Mouse (Mus musculus) layer of hippocampus, postnatal 14 days (tissue): ENCODE data around the gene Adcy5. TPM values are rescaled to one million over a fixed set of nuclear protein-coding genes. Genes with fewer than 3 reads are reported as not detected.

Source experiments
- DNase-seq, 2 experiments: peaks; one replicate each; pipeline ENCODE4 v3.0.0; 2021 to 2022; ENCODE audit warnings: low spot score in 2 of 2, mixed read lengths in 1 of 2
- total RNA-seq, 2 experiments: library from RNA; stranded (reverse); gene quantifications; 2 replicates each; pipeline ENCODE4 v1.2.3; 2021

Gene Adcy5
- total RNA-seq, 2 experiments from 2014 or later: 68.8 to 69.8 TPM

- DNase-seq: peak; percentile 49 to 51
Measured at GRCm38 (mm10) chr16:35248825-35249224, 94.1 kb downstream of the Adcy5 start.

DNA sequence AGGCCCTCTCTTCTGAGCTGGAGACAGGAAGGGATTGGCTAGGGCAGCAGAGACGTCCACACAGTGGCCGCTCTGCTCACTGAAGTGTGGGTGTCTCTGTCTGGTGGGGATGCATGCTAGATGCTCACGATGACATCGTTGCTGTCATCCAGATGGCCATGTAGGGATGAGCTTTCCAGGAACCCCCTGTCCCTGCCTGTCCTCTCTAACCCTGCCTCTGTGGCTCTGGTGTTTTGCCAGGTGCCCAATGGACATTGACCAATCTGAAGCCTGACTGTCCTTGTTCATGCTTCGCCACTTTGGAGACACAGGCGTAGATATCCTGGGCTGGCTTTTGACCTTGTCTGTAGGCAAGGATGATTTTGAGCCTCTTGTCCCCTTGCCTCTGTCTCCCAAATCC lies 95.1 kb downstream of the Adcy5 start:
- no peak for DNase-seq

DNA sequence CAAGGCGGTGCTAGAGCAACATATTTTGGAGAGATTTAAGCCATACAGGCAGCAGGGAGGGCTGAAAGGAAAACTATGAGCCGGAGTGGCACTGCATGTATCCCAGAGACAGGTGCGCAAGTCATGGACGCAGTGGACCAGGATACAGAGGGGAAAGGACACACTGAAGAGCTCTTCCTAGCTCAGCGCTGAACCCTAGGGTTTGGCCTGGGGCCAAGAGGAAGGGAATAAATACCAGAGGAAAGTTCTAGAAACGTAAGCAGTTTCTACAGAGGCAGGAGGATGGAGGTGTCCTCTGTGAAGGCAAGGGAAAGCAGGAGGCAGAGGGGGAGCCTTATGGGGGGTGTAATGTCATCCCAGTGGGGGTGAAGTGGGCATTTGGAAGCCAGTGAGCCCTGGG lies 97.0 kb downstream of the Adcy5 start:
- DNase-seq: no peak

- peak in 1 of 2 experiments; percentile 35 for DNase-seq
Measured at GRCm38 (mm10) chr16:35252967-35253366, 98.3 kb downstream of the Adcy5 start.

DNA sequence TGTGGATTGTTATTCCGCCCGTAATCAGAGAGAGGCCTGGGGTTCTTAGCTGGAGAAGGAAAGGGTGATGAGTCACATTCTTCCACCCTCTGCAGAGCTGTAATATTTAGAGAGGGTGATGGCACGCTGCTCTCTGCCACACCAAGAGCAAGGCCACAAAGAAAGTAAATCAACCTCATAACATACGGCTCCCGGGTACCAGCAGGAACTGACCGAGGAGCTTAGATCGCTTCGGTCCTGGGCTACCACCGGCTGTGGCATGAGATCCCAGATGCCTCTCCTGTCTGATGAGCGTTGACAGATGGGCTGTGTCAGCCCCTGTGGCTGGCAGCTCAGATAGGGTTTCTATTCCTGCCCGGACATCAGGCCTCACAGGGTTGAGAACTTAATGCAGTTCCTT lies 101.3 kb downstream of the Adcy5 start:
- no peak for DNase-seq

DNA sequence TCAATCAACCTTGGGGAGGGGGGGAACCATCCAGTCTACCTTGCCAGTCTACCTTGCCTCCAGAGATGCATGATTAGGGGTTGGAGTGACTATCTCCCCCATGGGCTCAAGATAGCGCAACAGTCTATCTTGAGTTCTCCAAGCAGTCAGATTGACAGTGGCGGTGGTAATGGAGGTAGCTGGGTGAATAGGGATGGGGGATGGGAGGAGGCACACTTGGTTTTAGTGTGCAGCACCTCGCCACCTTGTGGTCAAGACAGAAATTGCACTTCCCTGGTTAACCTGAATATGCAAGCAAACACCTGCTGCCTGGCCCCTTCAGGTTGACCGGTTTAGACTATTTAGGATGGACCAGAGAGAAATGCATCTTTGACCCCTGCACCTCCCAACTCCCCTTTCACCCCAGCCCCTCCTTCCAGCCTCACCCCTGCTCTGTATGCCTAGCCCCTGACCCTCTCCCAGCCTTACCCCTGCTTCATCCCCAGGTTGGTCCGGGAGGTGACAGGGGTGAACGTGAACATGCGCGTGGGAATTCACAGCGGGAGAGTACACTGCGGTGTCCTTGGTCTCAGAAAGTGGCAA lies 115.8 kb downstream of the Adcy5 start:
- peak; percentile 83 to 92 for DNase-seq

GRCm38 (mm10) chr16:35270945-35271344 lies 116.3 kb downstream of the Adcy5 start:
- no peak for DNase-seq

- DNase-seq: no peak
Measured at GRCm38 (mm10) chr16:35271572-35271971, 116.9 kb downstream of the Adcy5 start.

DNA sequence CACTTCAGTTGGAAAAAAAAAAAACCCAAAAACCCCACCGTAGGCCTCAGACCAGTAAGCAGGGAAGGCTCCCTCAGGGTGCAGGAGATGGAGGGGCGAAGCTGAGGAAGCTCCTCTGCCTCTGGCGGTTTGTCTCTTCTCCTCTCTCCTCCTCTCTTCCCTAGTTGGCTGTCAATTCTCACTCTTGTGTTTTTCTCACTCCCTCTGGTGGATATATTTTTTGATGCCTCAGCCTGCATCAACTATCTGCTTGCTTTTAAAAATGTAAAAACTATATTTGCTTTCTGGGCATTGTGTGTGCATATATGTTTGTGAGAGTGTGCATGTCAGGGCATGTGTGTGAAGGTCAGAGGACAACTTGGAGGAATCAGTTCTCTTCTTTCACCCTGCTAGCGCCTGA lies 117.7 kb downstream of the Adcy5 start:
- DNase-seq: peak in 1 of 2 experiments; percentile 36

DNA sequence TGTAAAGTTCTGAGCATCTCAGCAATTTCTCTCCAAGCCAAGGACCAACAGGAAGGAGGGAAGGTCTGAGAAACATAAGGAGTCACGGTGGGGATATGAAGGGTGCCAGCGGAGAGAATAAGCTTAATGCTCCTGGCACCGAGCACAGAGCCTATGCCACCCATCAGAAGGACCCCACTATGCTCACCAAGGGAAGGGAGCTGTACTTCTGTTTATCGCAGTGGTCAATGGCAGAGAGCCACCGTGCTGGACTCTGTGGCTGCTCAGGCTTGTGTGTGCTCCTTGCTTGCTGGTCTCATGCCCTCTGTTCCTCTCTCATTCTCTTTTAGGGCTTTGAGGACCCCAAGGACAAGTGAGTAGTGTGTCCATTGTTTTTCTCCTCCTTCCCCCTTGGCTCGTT lies 123.5 kb downstream of the Adcy5 start:
- DNase-seq: no peak

DNA sequence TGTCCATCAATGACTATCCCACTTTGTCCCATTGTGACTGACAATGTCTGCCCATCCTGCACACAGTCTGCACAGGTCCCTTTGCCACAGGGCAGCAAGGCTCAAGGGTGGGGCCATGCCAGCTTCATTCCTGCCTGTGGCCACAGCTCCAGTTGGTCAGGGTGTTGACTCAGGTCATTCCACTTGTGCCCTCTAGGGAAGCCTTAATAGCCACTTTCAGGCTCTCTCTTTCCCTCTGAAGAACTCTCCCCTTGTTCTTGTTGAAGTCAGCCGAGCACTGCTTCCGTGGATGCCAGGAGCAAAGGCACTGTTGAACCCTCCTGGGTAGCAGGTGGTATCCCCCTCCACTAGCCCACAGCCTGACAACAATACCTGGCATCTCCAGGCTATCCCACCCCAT lies 127.8 kb downstream of the Adcy5 start:
- DNase-seq: no peak

DNA sequence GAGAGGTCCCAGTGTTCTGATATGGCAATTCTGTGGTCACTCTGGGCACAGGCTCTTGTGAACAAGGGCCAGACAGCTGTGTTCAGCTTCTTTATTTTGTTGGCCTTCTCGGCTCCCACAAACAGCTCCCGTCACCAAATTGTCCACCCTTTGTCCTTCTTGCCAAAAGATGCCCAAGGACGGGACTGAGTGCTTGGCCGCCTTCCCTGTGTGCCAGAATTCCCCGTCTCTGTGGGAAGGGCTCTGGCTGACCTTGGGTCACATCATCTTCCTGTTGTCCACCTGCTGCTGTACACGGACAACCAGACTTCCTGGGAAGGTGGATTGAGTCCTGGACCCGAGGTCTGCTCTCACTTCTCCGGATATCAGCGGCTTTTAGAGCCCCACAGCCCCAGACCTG lies 131.1 kb downstream of the Adcy5 start:
- no peak for DNase-seq

DNA sequence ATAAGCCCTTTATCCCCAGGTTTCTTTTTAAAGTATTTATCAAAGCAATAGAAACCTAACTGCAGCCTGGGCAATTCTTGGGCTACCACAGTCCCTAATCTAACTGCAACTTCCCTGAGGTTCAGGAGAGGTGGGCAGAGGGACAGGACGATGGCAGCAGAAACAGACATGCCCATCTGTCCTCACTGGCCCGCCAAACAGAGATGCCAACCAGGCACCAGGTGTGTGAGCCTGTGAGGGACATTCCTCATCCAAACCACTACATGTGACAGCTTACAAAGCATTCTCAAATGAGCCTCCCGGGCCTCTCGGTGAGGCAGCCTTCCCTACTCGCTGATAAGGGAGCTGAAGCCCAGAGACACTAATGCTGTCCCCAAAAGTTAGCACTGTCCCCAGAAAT lies 132.6 kb downstream of the Adcy5 start:
- no peak for DNase-seq

DNA sequence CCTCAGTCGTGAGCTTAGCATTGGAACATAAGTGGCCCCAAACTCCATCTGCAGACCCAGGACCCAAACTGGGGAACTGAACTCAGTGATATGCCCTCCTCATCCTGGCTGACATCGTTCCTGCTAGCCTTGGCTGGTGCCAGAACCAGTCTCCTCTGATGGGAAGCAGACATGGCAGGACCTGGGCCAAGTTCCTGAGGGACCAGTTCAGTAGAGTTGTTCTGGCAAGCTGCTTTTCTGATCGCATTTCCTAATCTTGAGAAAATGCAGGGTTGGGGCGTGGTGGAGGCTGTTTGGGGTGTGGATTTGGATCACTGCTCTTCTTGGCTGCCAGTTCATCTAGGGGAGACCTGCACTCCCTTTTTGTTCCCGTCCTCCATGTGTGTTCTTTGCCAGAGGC lies 143.1 kb downstream of the Adcy5 start:
- DNase-seq: no peak

DNA sequence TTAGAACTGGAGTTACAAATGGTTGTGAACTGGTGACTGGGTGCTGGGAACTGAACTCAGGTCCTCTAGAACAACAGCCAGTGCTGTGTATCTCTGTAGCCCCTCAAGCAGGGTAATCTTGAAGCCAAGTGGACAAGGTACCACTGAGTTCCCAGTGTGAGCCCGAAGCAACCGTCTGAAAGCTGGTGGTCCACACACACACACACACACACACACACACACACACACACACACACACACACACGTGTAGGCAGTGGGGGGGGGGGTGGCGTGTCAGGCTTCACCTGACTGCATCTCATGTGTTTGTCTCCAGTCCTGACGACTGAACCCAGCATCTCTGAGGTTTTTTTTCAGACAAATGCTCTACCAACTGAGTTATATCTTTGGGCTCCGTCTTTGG lies 145.5 kb downstream of the Adcy5 start:
- no peak for DNase-seq

- no peak for DNase-seq
Measured at GRCm38 (mm10) chr16:35302441-35303280, 148.0 kb downstream of the Adcy5 start.

DNA sequence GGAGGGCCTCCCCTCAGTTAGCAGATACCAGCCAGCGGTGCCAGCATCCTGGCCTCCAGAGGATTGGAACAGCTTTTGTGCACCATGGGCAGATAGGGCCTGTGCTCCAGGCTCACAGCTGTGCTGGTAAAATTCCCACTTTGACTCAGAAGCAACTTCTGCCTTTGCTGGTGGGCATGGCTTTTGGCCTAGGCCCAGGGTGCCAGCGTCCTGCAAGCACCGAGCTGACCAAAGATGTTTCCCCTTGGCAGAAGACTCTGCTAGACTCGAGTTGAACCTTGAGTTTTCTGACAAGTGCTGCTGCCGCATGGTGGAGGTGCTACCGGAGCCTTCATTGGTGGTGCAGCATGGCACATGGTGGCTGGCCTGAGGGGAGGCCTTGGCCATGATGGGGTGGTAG lies 149.0 kb downstream of the Adcy5 start:
- DNase-seq: no peak

GRCm38 (mm10) chr16:35304416-35304815 lies 149.7 kb downstream of the Adcy5 start:
- no peak for DNase-seq

DNA sequence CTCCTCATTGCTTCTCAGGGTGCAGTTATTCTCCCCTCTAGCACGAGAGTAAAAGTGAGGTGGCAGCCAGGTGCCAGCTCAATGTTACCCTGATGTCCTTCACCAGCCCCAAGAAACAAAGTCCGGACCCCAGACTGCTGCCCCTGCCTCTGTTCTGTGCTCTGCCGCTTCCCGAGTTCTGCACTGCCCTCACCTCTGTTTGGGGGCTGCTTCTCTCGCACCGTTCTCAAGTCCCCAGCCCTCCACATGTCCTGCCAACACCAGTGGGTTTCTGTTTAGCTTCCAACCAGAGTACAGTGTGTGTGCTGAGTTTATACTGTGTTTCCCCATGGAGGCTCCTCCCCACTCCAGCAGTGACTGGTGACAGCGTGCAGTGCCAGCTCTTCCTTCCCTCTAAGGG lies 150.5 kb downstream of the Adcy5 start:
- DNase-seq: no peak

- no peak for DNase-seq
Measured at GRCm38 (mm10) chr16:35306631-35307030, 152.0 kb downstream of the Adcy5 start.

GRCm38 (mm10) chr16:35307331-35307730 lies 152.7 kb downstream of the Adcy5 start:
- DNase-seq: no peak

DNA sequence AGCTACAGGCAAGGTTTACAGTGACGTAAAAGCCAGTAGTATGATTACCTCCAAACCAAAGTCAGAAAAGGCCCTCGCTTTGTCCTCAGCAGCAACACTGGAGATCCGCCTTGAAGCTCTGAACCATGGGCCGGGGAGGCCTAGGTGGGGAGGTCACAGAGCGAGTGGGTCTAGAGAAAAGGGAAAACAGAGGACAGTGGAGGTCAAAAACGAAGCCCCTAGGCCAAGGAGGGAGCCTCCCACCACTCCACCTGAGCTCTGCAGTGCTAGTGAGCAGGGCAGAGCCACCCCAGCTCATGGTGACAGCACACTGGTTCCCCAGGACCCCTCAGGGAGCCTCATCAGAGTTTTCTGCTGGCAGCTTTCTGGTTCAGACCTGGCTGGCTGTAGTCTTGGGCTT lies 153.3 kb downstream of the Adcy5 start:
- DNase-seq: no peak
